Mouse (Mus musculus) MEL (cell line): ENCODE measurements around the gene Gfra1. TPM values are rescaled to one million over a fixed set of nuclear protein-coding genes. Genes with fewer than 3 reads are reported as not detected.

Experiments
- DNase-seq: peaks from one replicate; pipeline ENCODE4 v3.0.0; 2011; ENCODE audit warnings: low read depth, low spot score
- H3K27ac ChIP-seq: 2 replicates; pipeline ENCODE4 v1.5.1; 2012; ENCODE audit warnings: low read depth, mild to moderate bottlenecking, control low read depth, low read length, moderate library complexity; ENCODE audit not compliant: control insufficient read depth
- H3K27me3 ChIP-seq, 2 experiments: fragments of 150-350 bp in 1 of 2; sonication (generic) in 1 of 2; 2 replicates each; pipeline ENCODE4 v1.6.1; 2012; ENCODE audit warnings: low read length in 2 of 2, mild to moderate bottlenecking in 2 of 2, improper control_type of control experiment in 1 of 2, moderate library complexity in 1 of 2; ENCODE audit not compliant: insufficient read depth in 2 of 2, control insufficient read depth in 1 of 2
- H3K36me3 ChIP-seq, 2 experiments: 2 replicates each; pipeline ENCODE4 v1.6.1; 2012 to 2014; ENCODE audit warnings: low read length in 2 of 2, improper control_type of control experiment in 1 of 2, inconsistent platforms in 1 of 2, mild to moderate bottlenecking in 1 of 2; ENCODE audit not compliant: insufficient read depth in 2 of 2, control insufficient read depth in 1 of 2
- H3K4me1 ChIP-seq, 2 experiments: fragments of 150-350 bp in 1 of 2; sonication (generic) in 1 of 2; 2 replicates each; pipeline ENCODE4 v1.6.1; 2012; ENCODE audit warnings: low read length in 2 of 2, improper control_type of control experiment in 1 of 2, mild to moderate bottlenecking in 1 of 2; ENCODE audit not compliant: insufficient read depth in 2 of 2, control insufficient read depth in 1 of 2
- H3K4me3 ChIP-seq, 2 experiments: fragments of 150-350 bp in 1 of 2; sonication (generic) in 1 of 2; 2 replicates each; pipeline ENCODE4 v1.5.1; 2012; ENCODE audit warnings: low read depth in 2 of 2, low read length in 2 of 2, mild to moderate bottlenecking in 2 of 2, moderate library complexity in 2 of 2, control low read depth in 1 of 2, improper control_type of control experiment in 1 of 2; ENCODE audit not compliant: control insufficient read depth in 1 of 2, insufficient read depth in 1 of 2
- H3K79me2 ChIP-seq: 2 replicates; pipeline ENCODE4 v1.6.1; 2012; ENCODE audit warnings: mild to moderate bottlenecking, low read length, moderate library complexity; ENCODE audit not compliant: control insufficient read depth, poor library complexity, insufficient read depth
- H3K9ac ChIP-seq: 2 replicates; pipeline ENCODE4 v1.6.1; 2012; ENCODE audit warnings: low read depth, mild to moderate bottlenecking, control low read depth, low read length, moderate library complexity; ENCODE audit not compliant: control insufficient read depth, poor library complexity, severe bottlenecking
- H3K9me3 ChIP-seq: fragments of 150-350 bp; sonication (generic); replicated peaks from 2 replicates; pipeline ENCODE4 v1.6.1; 2012; ENCODE audit warnings: mild to moderate bottlenecking, low read length, improper control_type of control experiment, moderate library complexity; ENCODE audit not compliant: insufficient read depth
- CHD1 ChIP-seq: IDR thresholded peaks from 2 replicates; pipeline ENCODE4 v1.6.1; 2012; ENCODE audit warnings: low read depth, mild to moderate bottlenecking, inconsistent platforms, low read length, improper control_type of control experiment
- CHD2 ChIP-seq: IDR thresholded peaks from 2 replicates; pipeline ENCODE4 v1.6.1; 2011; ENCODE audit warnings: low read length, improper control_type of control experiment
- CTCF ChIP-seq, 3 experiments: IDR thresholded peaks in 2 of 3; conservative IDR thresholded peaks in 1 of 3; 2 replicates each; pipeline ENCODE4 v1.5.1; 2011 to 2012; ENCODE audit warnings: low read length in 3 of 3, low read depth in 2 of 3, mild to moderate bottlenecking in 2 of 3, improper control_type of control experiment in 1 of 3, inconsistent platforms in 1 of 3, mixed read lengths in 1 of 3, moderate library complexity in 1 of 3; ENCODE audit not compliant: control insufficient read depth in 1 of 3, insufficient read depth in 1 of 3, poor library complexity in 1 of 3, severe bottlenecking in 1 of 3
- E2F4 ChIP-seq: IDR thresholded peaks from 2 replicates; pipeline ENCODE4 v1.6.1; 2011; ENCODE audit warnings: low read depth, low read length, improper control_type of control experiment, borderline replicate concordance
- EP300 ChIP-seq, 2 experiments: IDR thresholded peaks; 2 replicates each; pipeline ENCODE4 v1.6.1; 2011; ENCODE audit warnings: improper control_type of control experiment in 2 of 2, low read length in 2 of 2, low read depth in 1 of 2, mild to moderate bottlenecking in 1 of 2
- JUND ChIP-seq: IDR thresholded peaks from 2 replicates; pipeline ENCODE4 v1.6.1; 2011; ENCODE audit warnings: low read depth, mild to moderate bottlenecking, improper control_type of control experiment, low read length
- MAFK ChIP-seq: IDR thresholded peaks from 2 replicates; pipeline ENCODE4 v1.6.1; 2011; ENCODE audit warnings: low read depth, mild to moderate bottlenecking, low read length, improper control_type of control experiment, borderline replicate concordance
- MYB ChIP-seq: IDR thresholded peaks from 2 replicates; pipeline ENCODE4 v1.6.1; 2011; ENCODE audit warnings: mild to moderate bottlenecking, low read depth, low read length, improper control_type of control experiment
- MYC ChIP-seq: IDR thresholded peaks from 2 replicates; pipeline ENCODE4 v1.6.1; 2011; ENCODE audit warnings: low read depth, mild to moderate bottlenecking, low read length, improper control_type of control experiment, moderate library complexity
- NELFE ChIP-seq: IDR thresholded peaks from 2 replicates; pipeline ENCODE4 v1.6.1; 2011; ENCODE audit warnings: low read depth, low read length, improper control_type of control experiment
- NRF1 ChIP-seq: IDR thresholded peaks from 2 replicates; pipeline ENCODE4 v1.6.1; 2014; ENCODE audit warnings: low read depth, mild to moderate bottlenecking, inconsistent platforms, low read length, improper control_type of control experiment, moderate library complexity; ENCODE audit not compliant: poor library complexity, insufficient read depth, severe bottlenecking
- POLR2AphosphoS5 ChIP-seq: IDR thresholded peaks from 2 replicates; pipeline ENCODE4 v1.6.1; 2012; ENCODE audit warnings: low read depth, borderline replicate concordance, mild to moderate bottlenecking, inconsistent platforms, low read length, moderate library complexity, mixed read lengths
- RAD21 ChIP-seq: IDR thresholded peaks from 2 replicates; pipeline ENCODE4 v1.6.1; 2011; ENCODE audit warnings: mild to moderate bottlenecking, low read depth, low read length, improper control_type of control experiment
- SIN3A ChIP-seq: IDR thresholded peaks from 2 replicates; pipeline ENCODE4 v1.6.1; 2012; ENCODE audit warnings: low read length, improper control_type of control experiment, inconsistent platforms
- TAL1 ChIP-seq: IDR thresholded peaks from 2 replicates; pipeline ENCODE4 v1.6.1; 2012; ENCODE audit warnings: mild to moderate bottlenecking, inconsistent platforms, low read length, moderate library complexity, mixed read lengths
- TCF12 ChIP-seq: IDR thresholded peaks from 2 replicates; pipeline ENCODE4 v1.6.1; 2014; ENCODE audit warnings: low read depth, mild to moderate bottlenecking, inconsistent platforms, low read length, improper control_type of control experiment, moderate library complexity
- USF2 ChIP-seq, 2 experiments: IDR thresholded peaks; 2 replicates each; pipeline ENCODE4 v1.6.1; 2011 to 2012; ENCODE audit warnings: improper control_type of control experiment in 2 of 2, low read length in 2 of 2, borderline replicate concordance in 1 of 2, inconsistent platforms in 1 of 2, low read depth in 1 of 2, mild to moderate bottlenecking in 1 of 2; ENCODE audit not compliant: insufficient read depth in 1 of 2
- ZC3H11A ChIP-seq: IDR thresholded peaks from 2 replicates; pipeline ENCODE4 v1.6.1; 2012; ENCODE audit warnings: low read depth, mild to moderate bottlenecking, inconsistent platforms, low read length, improper control_type of control experiment
- ZNF384 ChIP-seq: IDR thresholded peaks from 2 replicates; pipeline ENCODE4 v1.6.1; 2012; ENCODE audit warnings: low read depth, mild to moderate bottlenecking, inconsistent platforms, low read length, improper control_type of control experiment
- polyA plus RNA-seq, 2 experiments: library from polyadenylated mRNA; stranded (reverse) in 1 of 2; unstranded in 1 of 2; fragments of >175 nt in 1 of 2; fragments of >200 nt in 1 of 2; gene quantifications; 2 replicates each; pipeline versions ENCODE4 v1.2.1 to v1.2.4; 2012; ENCODE audit warnings: low replicate concordance in 2 of 2, low read depth in 1 of 2; ENCODE audit not compliant: insufficient read length in 2 of 2, insufficient read depth in 1 of 2, missing spikeins in 1 of 2
- total RNA-seq: library from RNA; depleted of rRNA; stranded (reverse); fragments of 300-350 nt; gene quantifications from 2 replicates; pipeline ENCODE4 v1.2.3, GENCODE M21; 2012

The Gfra1 gene
- total and polyA plus RNA-seq, 3 experiments, result not detected

GRCm38 (mm10) chr19:58450716-58451115 lies 5.0 kb downstream of the Gfra1 start:
- H3K4me1 ChIP-seq, result no peaks in the 10 kb centered on the region
- H3K27ac ChIP-seq, result no peak overlapping the region
- H3K27me3 ChIP-seq, result no peaks in the 10 kb centered on the region
- no peak overlapping the region for H3K9ac ChIP-seq
- H3K79me2 ChIP-seq, result no peaks in the 10 kb centered on the region
- TF ChIP-seq MYB (no peak), USF2 (IDR thresholded peaks at IDR 0.05; ENCODE audit: borderline replicate concordance in 1 of 2, insufficient read depth in 1 of 2, low read depth in 1 of 2, low read length in 2 of 2) (no peak), JUND (no peak), SIN3A (no peak), NELFE (no peak), ZNF384 (no peak), NRF1 (no peak), TCF12 (no peak), ZC3H11A (no peak), MYC (no peak), E2F4 (no peak), RAD21 (no peak), CTCF (IDR thresholded peaks at IDR 0.05 in 2 of 3, conservative IDR thresholded peaks at IDR 0.05 in 1 of 3; ENCODE audit: control insufficient read depth in 1 of 3, insufficient read depth in 1 of 3, low read depth in 2 of 3, low read length in 3 of 3, poor library complexity in 1 of 3, severe bottlenecking in 1 of 3) (no peak), CHD2 (no peak)
- H3K36me3 ChIP-seq, result no peaks in the 10 kb centered on the region
- no peak for DNase-seq
- no peaks in the 10 kb centered on the region for H3K9me3 ChIP-seq
- H3K4me3 ChIP-seq, result no peak overlapping the region

GRCm38 (mm10) chr19:58442785-58443732 lies 12.7 kb downstream of the Gfra1 start:
- Histone ChIP-seq H3K9ac (no peak overlapping the region), H3K4me3 (no peak overlapping the region), H3K36me3 (no peaks in the 10 kb centered on the region), H3K79me2 (no peaks in the 10 kb centered on the region), H3K4me1 (no peaks in the 10 kb centered on the region), H3K27ac (no peak overlapping the region), H3K27me3 (no peaks in the 10 kb centered on the region), H3K9me3 (no peaks in the 10 kb centered on the region)
- TF ChIP-seq TAL1 (no peak), MAFK (no peak), CHD1 (no peak), MYB (no peak), NELFE (no peak), EP300 (IDR thresholded peaks at IDR 0.05; ENCODE audit: low read depth in 1 of 2, low read length in 2 of 2) (no peak), CTCF (IDR thresholded peaks at IDR 0.05 in 2 of 3, conservative IDR thresholded peaks at IDR 0.05 in 1 of 3; ENCODE audit: control insufficient read depth in 1 of 3, insufficient read depth in 1 of 3, low read depth in 2 of 3, low read length in 3 of 3, poor library complexity in 1 of 3, severe bottlenecking in 1 of 3) (no peak), POLR2AphosphoS5 (no peak)
- DNase-seq, result no peak
